Mouse (Mus musculus) c-Kit-positive CD71-positive TER-119-positive erythroid progenitor cells, embryonic 14.5 days (primary cell): ENCODE data around the gene Tmbim1.

ENCODE experiments used
- DNase-seq: peaks from one replicate; pipeline ENCODE4 v3.0.0-alpha.2; 2013; ENCODE audit warnings: low spot score

Tmbim1 gene

GRCm38 (mm10) chr1:74277883-74278537 is 27.4 kb downstream of the Tmbim1 start:
- DNase-seq, result no peak

GRCm38 (mm10) chr1:74277041-74277440 is 28.4 kb downstream of the Tmbim1 start:
- DNase-seq, result no peak

- no peak for DNase-seq
Observed at GRCm38 (mm10) chr1:74275015-74275414, 30.4 kb downstream of the Tmbim1 start.

GRCm38 (mm10) chr1:74271659-74272058 is 33.8 kb downstream of the Tmbim1 start:
- no peak for DNase-seq

GRCm38 (mm10) chr1:74268750-74269149 is 36.7 kb downstream of the Tmbim1 start:
- DNase-seq, result no peak

- no peak for DNase-seq
Observed at GRCm38 (mm10) chr1:74262510-74262909, 42.9 kb downstream of the Tmbim1 start.

- DNase-seq, result no peak
Observed at GRCm38 (mm10) chr1:74256782-74257181, 48.6 kb downstream of the Tmbim1 start.

- no peak for DNase-seq
Observed at GRCm38 (mm10) chr1:74255704-74256345, 49.6 kb downstream of the Tmbim1 start.

- DNase-seq, result no peak
Observed at GRCm38 (mm10) chr1:74250096-74250495, 55.3 kb downstream of the Tmbim1 start.

GRCm38 (mm10) chr1:74249331-74249980 is 56.0 kb downstream of the Tmbim1 start:
- no peak for DNase-seq

- DNase-seq, result no peak
Observed at GRCm38 (mm10) chr1:74248799-74249198, 56.6 kb downstream of the Tmbim1 start.

GRCm38 (mm10) chr1:74245525-74245924 is 59.9 kb downstream of the Tmbim1 start:
- no peak for DNase-seq

- no peak for DNase-seq
Observed at GRCm38 (mm10) chr1:74240832-74241231, 64.6 kb downstream of the Tmbim1 start.

- DNase-seq, result no peak
Observed at GRCm38 (mm10) chr1:74240311-74240710, 65.1 kb downstream of the Tmbim1 start.

GRCm38 (mm10) chr1:74239618-74240017 is 65.8 kb downstream of the Tmbim1 start:
- DNase-seq, result no peak

GRCm38 (mm10) chr1:74239162-74239561 is 66.3 kb downstream of the Tmbim1 start:
- peak; percentile 44 for DNase-seq
